Mouse (Mus musculus): ENCODE measurements around the gene Prune2.

Gene Prune2

GRCm38 (mm10) chr19:16955613-16956271, at the start of gene Prune2:
TSS of gene Prune2 (plus strand) at chr19:16956118.
- DNase-seq (ENCODE audit: low read depth) = peak; percentile 11

GRCm38 (mm10) chr19:16911507-16911906, 44.4 kb upstream of the Prune2 start:
- DNase-seq (ENCODE audit: low read depth) = no peak

GRCm38 (mm10) chr19:16924516-16924915, 31.4 kb upstream of the Prune2 start:
- DNase-seq (ENCODE audit: low read depth) = no peak

- no peak for DNase-seq (ENCODE audit: low read depth)
Measured at GRCm38 (mm10) chr19:16934664-16935063, 21.3 kb upstream of the Prune2 start.

- no peak for DNase-seq (ENCODE audit: low read depth)
Measured at GRCm38 (mm10) chr19:16948794-16949313, 7.1 kb upstream of the Prune2 start.

GRCm38 (mm10) chr19:16949341-16949740, 6.6 kb upstream of the Prune2 start:
- DNase-seq (ENCODE audit: low read depth) = no peak

GRCm38 (mm10) chr19:16950051-16950450, 5.9 kb upstream of the Prune2 start:
- no peak for DNase-seq (ENCODE audit: low read depth)

GRCm38 (mm10) chr19:16950664-16951363, 5.1 kb upstream of the Prune2 start:
- no peak for DNase-seq (ENCODE audit: low read depth)

GRCm38 (mm10) chr19:16954736-16955135, 1.2 kb upstream of the Prune2 start:
- no peak for DNase-seq (ENCODE audit: low read depth)

GRCm38 (mm10) chr19:16955231-16955612, 696 bp upstream of the Prune2 start:
- DNase-seq (ENCODE audit: low read depth) = no peak

GRCm38 (mm10) chr19:16956319-16956718, 401 bp downstream of the Prune2 start:
- DNase-seq (ENCODE audit: low read depth) = no peak

GRCm38 (mm10) chr19:16959051-16959450, 3.1 kb downstream of the Prune2 start:
- no peak for DNase-seq (ENCODE audit: low read depth)

GRCm38 (mm10) chr19:16959551-16959950, 3.6 kb downstream of the Prune2 start:
- DNase-seq (ENCODE audit: low read depth) = no peak

GRCm38 (mm10) chr19:16961036-16961435, 5.1 kb downstream of the Prune2 start:
- no peak for DNase-seq (ENCODE audit: low read depth)

GRCm38 (mm10) chr19:16963178-16963577, 7.3 kb downstream of the Prune2 start:
- no peak for DNase-seq (ENCODE audit: low read depth)

- no peak for DNase-seq (ENCODE audit: low read depth)
Measured at GRCm38 (mm10) chr19:16968768-16969167, 12.8 kb downstream of the Prune2 start.

- DNase-seq (ENCODE audit: low read depth) = no peak
Measured at GRCm38 (mm10) chr19:16970612-16971011, 14.7 kb downstream of the Prune2 start.

GRCm38 (mm10) chr19:16978910-16979309, 23.0 kb downstream of the Prune2 start:
- peak; percentile 20 for DNase-seq (ENCODE audit: low read depth)

- DNase-seq (ENCODE audit: low read depth) = no peak
Measured at GRCm38 (mm10) chr19:16981743-16982142, 25.8 kb downstream of the Prune2 start.

GRCm38 (mm10) chr19:16984897-16985296, 29.0 kb downstream of the Prune2 start:
- peak; percentile 54 for DNase-seq (ENCODE audit: low read depth)

- DNase-seq (ENCODE audit: low read depth) = no peak
Measured at GRCm38 (mm10) chr19:16987984-16988383, 32.1 kb downstream of the Prune2 start.

GRCm38 (mm10) chr19:16992151-16992550, 36.2 kb downstream of the Prune2 start:
- DNase-seq (ENCODE audit: low read depth) = no peak

GRCm38 (mm10) chr19:16994260-16994659, 38.3 kb downstream of the Prune2 start:
- DNase-seq (ENCODE audit: low read depth) = no peak

Measured in induced T-regulatory cell, adult 2 months (primary cell).